Mouse (Mus musculus) testis, adult 2 months (tissue): ENCODE measurements around the gene Zbtb16. TPM values are rescaled to one million over a fixed set of nuclear protein-coding genes. Genes with fewer than 3 reads are reported as not detected.

Experiments used
- H3K27ac ChIP-seq: fragments of 200-500 bp; 2 replicates; pipeline ENCODE4 v1.5.1; 2012; ENCODE audit warnings: low read depth, low read length; ENCODE audit not compliant: control insufficient read depth, insufficient read depth
- H3K27me3 ChIP-seq: fragments of 200-500 bp; 2 replicates; pipeline ENCODE4 v1.6.1; 2012; ENCODE audit warnings: mild to moderate bottlenecking, low read length, moderate library complexity; ENCODE audit not compliant: control insufficient read depth, insufficient read depth
- H3K36me3 ChIP-seq: fragments of 200-500 bp; 2 replicates; pipeline ENCODE4 v1.6.1; 2012; ENCODE audit warnings: mild to moderate bottlenecking, low read length; ENCODE audit not compliant: control insufficient read depth, insufficient read depth
- H3K4me1 ChIP-seq: fragments of 200-500 bp; 2 replicates; pipeline ENCODE4 v1.6.1; 2012; ENCODE audit warnings: low read length; ENCODE audit not compliant: control insufficient read depth, insufficient read depth
- H3K4me3 ChIP-seq: fragments of 200-500 bp; 2 replicates; pipeline ENCODE4 v1.5.1; 2012; ENCODE audit warnings: low read depth, mild to moderate bottlenecking, low read length, moderate library complexity, mixed read lengths; ENCODE audit not compliant: control insufficient read depth
- CTCF ChIP-seq: fragments of 200-500 bp; IDR thresholded peaks from 2 replicates; pipeline ENCODE4 v1.5.1; 2012; ENCODE audit warnings: low read depth, mild to moderate bottlenecking, inconsistent platforms, low read length, moderate library complexity; ENCODE audit not compliant: control insufficient read depth, insufficient read depth, insufficient replicate concordance
- POLR2A ChIP-seq: fragments of 200-500 bp; IDR thresholded peaks from 2 replicates; pipeline ENCODE4 v1.6.1; 2012; ENCODE audit warnings: low read depth, mild to moderate bottlenecking, inconsistent platforms, low read length, moderate library complexity; ENCODE audit not compliant: control insufficient read depth
- polyA plus RNA-seq: library from polyadenylated mRNA; depleted of rRNA; stranded (reverse); fragments of >200 nt; gene quantifications from 2 replicates; pipeline ENCODE4 v1.2.3, GENCODE M21; 2012

The Zbtb16 gene
- polyA plus RNA-seq, 1 experiment: 2.6 TPM

GRCm38 (mm10) chr9:48730446-48730979 is 105.5 kb downstream of the Zbtb16 start:
- Histone ChIP-seq H3K27ac (no peak overlapping the region), H3K4me1 (peaks cover 11% of the 10 kb centered on the region), H3K4me3 (no peak overlapping the region), H3K27me3 (no peaks in the 10 kb centered on the region), H3K36me3 (no peaks in the 10 kb centered on the region)
- no peak for TF ChIP-seq CTCF
- no peak for TF ChIP-seq POLR2A

DNA sequence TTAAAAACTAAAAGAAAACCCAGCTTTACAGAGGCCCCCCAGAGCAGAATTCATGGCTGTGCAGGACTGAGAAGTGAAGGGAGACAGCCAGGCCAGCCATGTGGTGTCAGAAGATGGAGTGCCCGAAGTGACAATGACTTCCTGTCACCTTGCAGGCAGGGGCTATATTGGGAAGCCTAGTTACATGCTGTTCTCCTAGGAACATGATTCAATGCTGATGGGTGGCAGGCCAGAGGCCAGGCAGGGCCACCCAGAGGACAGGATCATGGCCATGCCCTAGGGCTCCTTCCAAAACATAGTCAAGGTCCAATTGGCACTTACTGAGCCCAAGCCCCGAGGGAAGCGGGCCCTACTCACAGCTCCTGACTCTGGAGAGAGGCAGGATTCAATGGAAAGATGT is 106.6 kb downstream of the Zbtb16 start:
- no peaks in the 10 kb centered on the region for H3K27me3 ChIP-seq
- no peak overlapping the region for H3K4me3 ChIP-seq
- TF ChIP-seq POLR2A (no peak), CTCF (no peak)
- peaks cover 11% of the 10 kb centered on the region for H3K4me1 ChIP-seq
- H3K27ac ChIP-seq: no peak overlapping the region; the same call in 1 of the 2 replicates
- no peaks in the 10 kb centered on the region for H3K36me3 ChIP-seq

- TF ChIP-seq POLR2A (no peak), CTCF (no peak)
- H3K36me3 ChIP-seq: no peaks in the 10 kb centered on the region
- H3K4me3 ChIP-seq: no peak overlapping the region
- H3K27me3 ChIP-seq: no peaks in the 10 kb centered on the region
- peaks cover 16% of the 10 kb centered on the region for H3K4me1 ChIP-seq
- H3K27ac ChIP-seq: 0 out of 2 replicates have a peak overlapping the region, but pooled peaks have one; percentile 15
Observed at GRCm38 (mm10) chr9:48728731-48729123, 107.3 kb downstream of the Zbtb16 start.

DNA sequence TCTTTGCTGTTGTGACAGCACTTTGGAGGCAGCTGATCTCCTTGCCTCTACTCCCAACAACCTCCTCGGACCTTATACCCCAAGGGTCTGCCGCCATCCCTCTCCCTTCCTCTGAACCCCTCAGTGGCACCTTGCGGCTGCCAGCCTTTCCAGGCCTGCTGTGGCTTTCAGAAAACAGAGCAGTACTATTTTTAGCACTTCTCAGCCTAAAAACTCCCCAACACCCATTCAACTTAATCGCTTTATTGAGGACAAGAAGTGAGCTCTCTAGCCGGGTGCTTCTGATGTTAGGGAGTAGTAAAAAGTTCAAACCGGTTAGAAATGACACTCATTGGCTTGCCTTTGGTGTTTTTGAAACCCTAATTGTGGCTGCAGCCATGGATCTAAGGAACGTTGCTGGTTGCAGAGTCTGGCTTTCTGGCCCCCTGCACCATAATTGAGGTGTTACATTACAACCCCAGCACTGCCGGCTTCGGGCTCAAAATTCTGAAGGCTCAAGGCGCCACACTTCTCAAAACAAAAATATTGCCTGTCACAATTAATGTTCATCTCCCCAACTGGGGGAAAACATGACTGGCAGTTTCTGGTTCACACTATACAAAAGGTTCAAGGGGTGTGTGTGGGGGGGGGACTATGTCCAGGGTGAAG is 107.8 kb downstream of the Zbtb16 start:
- H3K27me3 ChIP-seq: no peaks in the 10 kb centered on the region
- no peak for TF ChIP-seq CTCF
- TF ChIP-seq POLR2A: no peak
- H3K27ac ChIP-seq: no peak overlapping the region
- peaks cover 16% of the 10 kb centered on the region for H3K4me1 ChIP-seq
- H3K4me3 ChIP-seq: no peak overlapping the region
- no peaks in the 10 kb centered on the region for H3K36me3 ChIP-seq

DNA sequence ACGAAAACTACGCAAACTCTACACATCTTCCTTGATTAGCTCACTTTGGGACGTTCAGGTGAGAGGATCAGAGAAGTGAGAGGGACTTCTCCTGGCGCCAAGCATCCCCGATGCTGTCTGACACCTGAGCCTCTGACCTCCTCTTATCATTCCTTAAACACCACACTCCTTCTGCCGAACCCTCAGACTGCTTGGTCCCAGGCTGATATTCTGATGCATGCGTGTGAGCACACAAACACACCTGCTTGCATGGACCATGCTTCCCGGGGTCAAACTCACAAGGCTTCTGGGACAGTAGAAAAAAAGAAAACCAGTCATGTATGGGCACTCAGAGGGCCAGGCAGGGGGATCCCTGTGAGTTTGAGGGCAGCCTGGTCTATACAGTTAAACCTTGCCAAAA is 109.7 kb downstream of the Zbtb16 start:
- Histone ChIP-seq H3K4me1 (peaks cover 18% of the 10 kb centered on the region), H3K4me3 (no peak overlapping the region), H3K36me3 (no peaks in the 10 kb centered on the region), H3K27ac (no peak overlapping the region), H3K27me3 (no peaks in the 10 kb centered on the region)
- TF ChIP-seq POLR2A: no peak

GRCm38 (mm10) chr9:48725918-48726317 is 110.1 kb downstream of the Zbtb16 start:
- peaks cover 16% of the 10 kb centered on the region for H3K4me1 ChIP-seq
- H3K27me3 ChIP-seq: no peaks in the 10 kb centered on the region
- TF ChIP-seq CTCF (no peak), POLR2A (no peak)
- H3K4me3 ChIP-seq: no peak overlapping the region
- H3K27ac ChIP-seq: no peak overlapping the region
- no peaks in the 10 kb centered on the region for H3K36me3 ChIP-seq

GRCm38 (mm10) chr9:48725161-48725560 is 110.9 kb downstream of the Zbtb16 start:
- no peak for TF ChIP-seq CTCF
- TF ChIP-seq POLR2A: no peak
- Histone ChIP-seq H3K27ac (no peak overlapping the region), H3K4me1 (peaks cover 16% of the 10 kb centered on the region), H3K27me3 (no peaks in the 10 kb centered on the region), H3K4me3 (no peak overlapping the region), H3K36me3 (no peaks in the 10 kb centered on the region)
